Mouse (Mus musculus) layer of hippocampus, adult 9-10 months (tissue): ENCODE results near the gene Pabpn1l.
"Not testable (repeated sequence)": the region's sequence is repeated elsewhere in the genome, so short reads cannot be mapped to it uniquely, and the experiment has no call there.

Source experiments
- DNase-seq: peaks from one replicate; pipeline ENCODE4 v3.0.0; 2022; ENCODE audit warnings: low spot score

Pabpn1l gene

DNA sequence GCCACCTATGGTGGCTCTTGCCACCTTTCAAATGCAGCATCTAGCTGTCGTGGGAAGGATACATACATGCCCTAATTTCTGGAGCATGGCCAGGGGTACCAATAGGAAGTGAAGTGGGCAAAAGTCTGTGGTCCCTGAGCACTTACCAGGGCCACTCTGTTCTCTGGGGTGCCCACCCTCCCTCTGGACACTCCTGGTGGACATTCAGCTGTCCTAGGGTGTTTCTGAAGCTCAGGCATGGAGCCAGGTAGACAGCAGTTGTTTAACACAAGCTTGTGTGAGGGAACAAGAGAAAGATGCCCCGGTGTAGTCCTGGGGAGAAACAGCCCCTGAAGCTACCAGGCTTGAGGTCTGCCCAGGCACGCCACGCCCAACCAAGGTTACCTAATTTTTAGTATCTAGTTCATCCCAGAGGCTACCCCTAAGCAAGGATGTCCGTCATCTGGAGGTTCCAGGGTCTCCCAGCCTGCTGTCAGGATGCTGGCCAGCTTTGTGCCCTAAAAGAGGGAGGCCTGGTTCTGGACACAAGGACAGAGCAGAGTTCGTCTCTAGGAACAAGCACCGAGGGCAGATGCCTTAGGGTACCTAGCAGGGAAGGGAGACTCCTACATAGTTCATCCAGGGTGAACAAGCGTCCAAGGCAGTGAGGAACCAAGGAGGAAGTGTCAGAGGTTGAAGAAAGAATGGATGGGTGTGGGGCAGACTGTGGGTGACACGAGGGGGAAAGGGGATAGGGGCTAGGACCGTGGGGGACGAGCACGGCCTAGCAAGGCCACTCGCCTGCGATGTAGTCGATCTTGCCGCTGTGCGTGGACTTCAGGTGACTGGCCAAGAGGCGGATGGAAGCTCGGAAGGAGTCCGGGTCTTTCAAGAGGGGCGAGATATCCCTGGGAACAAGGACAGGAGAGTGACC lies 46.5 kb downstream of the Pabpn1l start:
- no peak for DNase-seq

DNA sequence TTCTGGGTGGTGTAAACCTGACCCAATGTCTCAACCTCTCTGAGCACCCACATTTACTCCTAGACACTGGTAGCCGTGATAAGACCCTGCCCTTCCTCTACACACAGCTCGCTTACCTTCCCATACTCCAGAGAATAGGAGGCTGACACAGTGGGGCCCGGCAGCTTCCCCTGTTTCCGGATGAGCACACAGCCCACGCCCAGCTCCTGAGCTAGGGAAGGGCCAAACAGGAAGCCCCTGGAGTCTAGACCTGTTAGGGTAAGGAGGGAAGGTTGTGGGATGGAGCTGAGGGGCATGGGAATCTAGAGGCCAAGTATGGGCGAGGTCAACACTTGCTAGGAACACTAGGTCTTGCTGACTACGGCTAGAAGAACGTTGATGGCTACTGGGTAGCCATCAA lies 47.3 kb downstream of the Pabpn1l start:
- no peak for DNase-seq

DNA sequence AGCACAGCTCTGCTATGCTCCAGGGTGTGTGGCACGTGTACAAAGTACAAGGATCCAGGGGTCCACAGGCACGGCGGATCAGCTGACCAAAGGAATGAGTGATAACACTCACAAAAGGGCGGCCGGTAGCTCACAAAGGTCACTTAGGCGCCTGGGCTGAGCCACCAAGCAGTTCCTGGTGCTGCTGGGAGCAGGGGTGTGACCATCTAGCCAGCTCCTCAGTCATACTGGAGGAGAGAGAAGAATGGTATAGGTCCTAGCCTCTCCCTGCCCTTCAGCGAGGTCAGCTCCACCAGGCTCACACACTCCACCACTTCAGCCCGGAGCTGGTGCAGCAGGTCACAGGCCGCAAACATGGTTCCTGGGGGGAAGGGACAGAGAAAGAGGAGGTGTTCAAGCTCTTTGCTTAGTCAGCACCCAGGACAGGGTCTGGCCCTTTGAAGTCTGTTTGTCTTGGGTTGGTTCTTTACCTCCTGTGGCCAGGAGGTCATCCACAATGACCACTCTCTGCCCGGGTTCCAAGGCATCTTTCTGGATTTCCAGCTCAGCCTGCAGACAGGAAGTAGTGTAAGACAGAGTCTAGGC lies 47.8 kb downstream of the Pabpn1l start:
- no peak for DNase-seq

DNA sequence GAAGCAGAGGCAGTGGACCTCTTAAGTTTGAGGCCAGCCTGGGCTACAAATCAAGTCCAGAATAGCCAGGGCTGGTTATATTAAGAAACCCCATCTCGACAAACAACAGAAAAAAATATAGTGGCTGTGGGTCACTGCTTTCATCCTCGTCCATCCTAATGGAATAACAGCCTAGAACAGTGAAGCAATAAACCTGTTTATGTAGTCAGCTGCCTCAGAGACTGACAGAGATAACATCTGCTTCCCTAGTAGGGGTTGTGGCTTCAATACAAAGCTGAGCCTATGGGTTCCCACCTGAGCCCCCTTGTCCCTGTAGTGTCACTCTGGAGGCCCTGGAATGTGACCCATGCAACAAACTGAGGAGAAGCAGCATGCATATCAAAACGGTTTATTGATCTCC lies 48.3 kb downstream of the Pabpn1l start:
- DNase-seq = no peak

DNA sequence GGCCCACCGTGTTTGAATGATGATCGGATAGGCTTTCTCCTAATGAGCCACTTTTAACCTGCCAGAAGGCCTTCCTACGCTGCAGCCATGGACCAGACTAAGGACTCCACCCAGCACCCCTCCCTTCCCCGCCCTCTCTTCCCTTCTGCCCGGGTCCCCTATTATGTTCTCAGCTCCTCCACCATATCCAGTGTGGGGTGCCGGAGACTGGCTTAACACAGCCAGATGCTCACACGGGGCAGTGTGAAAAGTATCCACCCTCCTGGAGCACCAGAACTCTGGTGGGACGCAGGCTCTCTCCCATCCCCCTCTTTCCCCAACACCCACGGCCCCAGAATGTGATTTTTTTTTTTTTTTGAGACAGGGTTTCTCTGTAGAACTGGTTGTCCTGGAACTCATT lies 49.0 kb downstream of the Pabpn1l start:
- DNase-seq = no peak

DNA sequence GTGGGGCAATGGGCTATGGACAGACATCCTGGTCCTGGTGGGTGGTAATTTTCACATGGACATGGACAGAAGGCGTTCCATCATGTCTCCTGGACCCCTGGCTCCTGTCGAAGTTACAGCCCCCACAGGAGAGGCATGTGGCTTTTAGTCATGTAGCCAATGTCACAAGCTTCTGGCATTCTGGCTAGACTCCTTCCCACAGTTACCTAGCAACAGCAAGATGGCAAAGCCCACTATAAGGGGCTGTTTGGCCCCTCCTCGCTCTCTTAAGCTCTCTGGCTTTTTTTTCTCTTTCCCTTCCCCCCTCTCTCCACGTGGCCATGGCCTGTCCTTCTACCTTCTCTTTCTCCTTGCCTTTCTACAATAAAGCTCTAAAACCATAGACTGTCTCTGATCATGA lies 49.4 kb downstream of the Pabpn1l start:
- DNase-seq = not testable (repeated sequence)

DNA sequence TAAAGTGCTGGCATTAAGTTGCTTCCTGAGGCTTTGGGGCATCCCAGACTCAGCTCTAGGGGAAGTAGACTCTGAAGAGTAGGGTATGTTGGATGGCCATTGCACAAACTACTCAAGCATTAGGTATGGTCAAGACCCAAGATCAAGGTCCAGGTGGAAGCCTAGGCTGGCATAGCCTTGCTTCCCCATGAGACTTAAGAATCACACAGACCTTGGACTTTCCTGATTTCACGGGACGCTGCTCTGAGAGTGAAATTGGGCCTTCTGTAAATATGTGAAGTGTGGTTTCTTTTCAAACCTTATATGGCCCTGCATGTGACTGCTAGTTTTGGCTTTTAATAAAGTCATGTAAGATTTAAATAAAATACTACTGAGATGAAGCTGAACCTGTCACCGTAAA lies 49.8 kb downstream of the Pabpn1l start:
- DNase-seq = no peak

DNA sequence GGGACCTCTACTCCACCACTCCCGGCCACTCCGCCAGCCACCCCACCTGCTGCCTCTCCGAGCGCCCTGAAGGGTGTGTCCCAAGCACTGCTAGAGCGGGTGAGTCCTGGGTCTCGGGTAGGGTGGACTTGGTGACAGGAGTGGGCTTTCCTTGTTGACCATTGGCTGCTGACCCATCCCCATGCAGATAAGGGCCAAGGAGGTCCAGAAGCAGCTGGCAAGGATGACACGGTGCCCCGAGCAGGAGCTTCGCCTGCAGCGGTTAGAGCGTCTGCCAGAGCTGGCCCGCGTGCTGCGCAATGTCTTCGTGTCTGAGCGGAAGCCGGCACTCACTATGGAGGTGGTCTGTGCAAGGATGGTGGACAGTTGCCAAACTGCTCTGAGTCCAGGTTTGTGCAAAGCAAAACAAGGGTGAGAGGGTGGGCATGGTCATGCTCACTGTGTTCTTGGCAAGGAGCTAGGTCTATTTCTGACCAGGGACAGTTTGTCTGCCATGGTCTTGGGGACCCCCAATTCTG lies 50.7 kb downstream of the Pabpn1l start:
- no peak for DNase-seq

DNA sequence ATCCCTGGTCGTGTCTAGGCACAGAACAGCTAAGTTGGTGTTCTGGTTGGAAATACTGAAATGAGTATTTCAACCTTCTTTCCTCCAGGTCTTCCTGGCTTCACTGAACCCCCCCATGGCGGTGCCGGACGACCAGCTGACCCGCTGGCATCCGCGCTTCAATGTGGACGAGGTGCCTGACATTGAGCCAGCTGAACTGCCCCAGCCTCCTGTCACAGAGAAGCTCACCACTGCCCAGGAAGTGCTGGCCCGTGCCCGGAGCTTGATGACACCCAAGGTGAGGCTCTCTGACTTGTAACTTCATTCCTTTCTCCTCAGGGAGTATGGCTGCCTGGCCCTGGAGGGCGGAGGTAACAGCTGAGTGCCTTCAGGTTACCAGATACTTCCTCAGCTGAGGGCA lies 51.4 kb downstream of the Pabpn1l start:
- DNase-seq = no peak

DNA sequence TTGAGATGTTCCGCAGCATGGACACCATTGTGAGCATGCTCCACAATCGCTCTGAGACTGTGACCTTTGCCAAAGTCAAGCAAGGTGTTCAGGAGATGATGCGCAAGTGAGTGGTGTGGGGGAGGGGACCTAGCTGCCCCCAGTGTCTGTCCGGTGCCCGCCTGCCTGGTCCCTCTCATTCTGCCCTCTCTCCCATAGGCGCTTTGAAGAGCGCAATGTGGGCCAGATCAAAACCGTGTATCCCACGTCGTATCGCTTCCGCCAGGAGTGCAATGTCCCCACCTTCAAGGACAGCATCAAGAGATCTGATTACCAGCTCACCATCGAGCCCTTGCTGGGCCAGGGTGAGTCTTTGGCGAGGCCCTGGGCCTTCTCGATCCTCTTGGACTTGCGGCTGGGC lies 52.5 kb downstream of the Pabpn1l start:
- DNase-seq = no peak
